Mouse (Mus musculus): ENCODE measurements at regions not wholly inside any gene's neighbourhood (a gene's known extent, or its start where the extent isn't known, plus 50 kb on each side); places are given as distances from the start of the nearest gene placed in this dataset.

DNA sequence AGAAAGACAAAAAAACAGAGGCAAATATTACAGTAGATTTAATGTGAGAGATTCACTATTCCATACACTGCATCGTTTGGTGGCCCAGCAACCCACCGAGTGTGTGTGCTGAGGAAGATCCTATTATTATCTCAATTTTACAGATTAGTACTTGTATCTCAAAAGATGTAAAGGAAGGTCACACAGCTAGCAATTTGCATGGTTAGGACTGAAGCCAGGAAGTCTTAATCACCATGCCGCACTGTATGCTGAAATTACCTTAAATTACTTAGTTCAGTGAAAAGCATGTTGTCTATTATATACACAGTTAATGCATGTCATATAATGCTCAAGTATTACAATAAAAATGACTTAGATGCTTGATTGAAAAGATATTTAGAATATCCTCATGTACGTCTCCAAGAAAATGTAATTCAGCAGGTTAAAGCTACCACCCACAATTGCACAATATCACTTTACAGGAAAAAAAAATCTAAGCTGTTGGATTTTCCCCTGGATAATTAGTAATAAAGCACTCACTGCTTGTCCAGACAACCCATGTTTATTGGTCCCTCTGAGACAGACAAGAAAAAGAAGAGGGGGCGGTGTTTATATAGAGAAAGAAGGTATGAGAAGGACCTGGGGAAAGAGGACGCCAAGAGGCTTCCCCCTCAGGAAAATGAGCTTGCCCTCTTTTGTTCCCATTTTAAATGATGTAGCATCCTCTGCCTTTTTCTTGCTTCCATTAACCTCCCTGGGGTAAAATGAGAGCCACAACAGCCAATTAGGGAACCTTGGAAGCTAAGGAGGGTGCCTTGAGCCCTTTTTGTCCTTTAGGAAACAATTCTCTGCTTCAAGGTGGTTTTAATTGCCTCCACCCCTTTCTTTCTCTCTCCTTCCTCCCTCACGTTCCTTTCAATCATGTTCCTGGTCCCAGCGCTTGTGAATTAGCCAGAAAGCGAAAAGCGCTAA is 204.6 kb upstream of the Xrcc4 start:
- DNase-seq (ENCODE audit: low spot score in 2 of 2), result no peak

DNA sequence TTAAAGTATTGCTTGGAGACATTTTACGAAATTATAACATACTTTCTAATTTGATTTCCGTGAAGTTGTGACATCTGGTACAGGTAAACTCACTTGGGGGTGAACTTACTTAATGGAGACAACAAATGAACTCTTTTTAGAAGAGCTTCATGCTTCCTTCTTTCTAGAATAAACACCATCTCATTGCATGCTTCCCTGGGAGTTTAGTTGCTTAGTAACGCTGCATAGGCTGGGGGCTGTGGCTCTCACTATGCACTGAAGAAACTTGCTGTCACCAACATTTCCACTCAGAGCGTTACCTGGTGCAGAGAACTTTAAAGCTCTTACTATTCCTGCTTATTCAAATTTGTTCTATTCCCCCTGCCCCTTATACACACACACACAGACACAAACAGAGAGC is 203.5 kb upstream of the Xrcc4 start:
- no peak for DNase-seq (ENCODE audit: low spot score in 2 of 2)

DNA sequence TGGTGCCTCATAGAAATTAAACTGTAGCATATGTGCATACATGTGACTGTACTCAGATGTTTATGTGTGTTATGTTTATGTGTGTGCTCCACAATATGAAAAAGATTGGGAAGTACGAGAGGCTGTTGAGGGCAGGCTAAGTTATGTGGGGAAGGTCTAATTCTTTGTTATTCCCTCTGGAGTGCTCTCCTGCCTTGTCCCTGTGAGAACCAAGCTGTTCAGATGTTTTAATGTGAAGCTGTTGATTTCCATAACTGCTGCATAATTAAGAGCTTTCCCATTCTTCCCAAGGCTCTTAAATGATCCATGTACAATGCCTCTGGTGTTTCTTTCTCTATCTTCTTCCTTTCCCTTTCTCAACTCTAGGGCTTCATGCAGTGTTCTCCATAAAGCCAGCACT is 202.7 kb upstream of the Xrcc4 start:
- no peak for DNase-seq (ENCODE audit: low spot score in 2 of 2)

DNA sequence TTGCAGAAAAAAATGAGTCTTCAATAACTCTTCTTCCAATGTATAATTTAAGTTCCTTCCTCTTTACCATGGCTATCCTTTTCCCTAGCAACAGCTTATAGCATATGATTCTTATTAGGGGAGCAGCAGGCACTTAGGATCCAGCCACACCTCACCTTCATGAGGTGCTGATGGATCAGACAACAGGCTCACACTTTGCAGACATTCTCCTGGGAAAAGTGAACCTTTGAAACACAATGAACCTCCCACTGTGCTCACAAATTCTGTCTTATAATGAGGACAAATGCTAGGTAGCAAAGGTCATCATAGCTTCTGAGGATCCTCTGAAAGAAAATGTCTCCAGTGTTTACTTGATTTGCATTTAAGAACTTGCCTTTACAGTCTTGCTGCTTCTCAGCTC is 191.6 kb upstream of the Xrcc4 start:
- DNase-seq (ENCODE audit: low spot score in 2 of 2), result no peak

DNA sequence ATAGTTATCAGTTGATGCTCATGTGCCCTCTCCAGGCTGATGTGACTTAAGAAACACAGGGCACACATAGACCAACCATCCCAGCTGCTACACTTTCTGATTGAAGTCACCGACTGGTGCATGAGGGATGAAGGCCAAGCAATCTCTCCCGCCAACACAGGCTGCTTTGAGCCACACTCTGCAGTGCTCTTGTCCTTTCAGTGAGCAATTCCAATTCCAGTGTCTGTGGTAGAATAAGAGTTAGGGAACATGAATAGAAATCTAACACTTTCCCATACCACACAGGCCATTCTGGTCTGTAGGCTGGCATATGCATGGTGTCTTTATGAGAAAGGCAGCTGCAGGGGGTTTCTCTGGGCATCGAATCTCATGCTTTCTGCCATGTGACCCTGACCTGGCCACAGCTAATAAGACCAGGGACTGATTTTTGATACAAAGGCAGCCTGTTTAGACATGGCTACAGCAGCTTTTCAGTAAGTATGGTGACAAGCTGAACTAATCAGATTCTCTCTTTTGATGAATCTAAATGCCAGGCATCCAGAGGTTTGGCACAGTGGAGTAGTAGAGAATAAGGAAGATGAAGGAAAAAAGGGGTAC is 190.5 kb upstream of the Xrcc4 start:
- DNase-seq (ENCODE audit: low spot score in 2 of 2), result no peak

DNA sequence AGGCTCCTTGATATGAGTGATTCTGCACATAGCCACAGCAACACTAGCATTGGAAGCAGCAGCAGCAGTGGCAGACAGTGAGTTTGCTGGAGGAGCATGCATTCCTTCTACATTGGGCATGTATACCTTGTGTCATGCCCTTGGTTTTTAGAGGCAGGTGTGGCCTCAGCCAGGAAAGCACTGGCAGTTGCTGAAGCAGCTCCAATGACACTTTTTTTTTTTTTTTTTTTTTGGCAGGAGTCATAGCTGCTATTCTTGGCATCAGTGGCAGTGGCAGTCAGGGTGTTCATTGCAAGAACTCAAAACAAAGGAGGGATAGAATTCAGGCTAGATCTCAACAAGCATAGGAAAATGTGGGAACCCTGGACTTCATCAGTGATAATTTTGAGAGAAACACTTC is 189.9 kb upstream of the Xrcc4 start:
- DNase-seq (ENCODE audit: low spot score in 2 of 2), result no peak

DNA sequence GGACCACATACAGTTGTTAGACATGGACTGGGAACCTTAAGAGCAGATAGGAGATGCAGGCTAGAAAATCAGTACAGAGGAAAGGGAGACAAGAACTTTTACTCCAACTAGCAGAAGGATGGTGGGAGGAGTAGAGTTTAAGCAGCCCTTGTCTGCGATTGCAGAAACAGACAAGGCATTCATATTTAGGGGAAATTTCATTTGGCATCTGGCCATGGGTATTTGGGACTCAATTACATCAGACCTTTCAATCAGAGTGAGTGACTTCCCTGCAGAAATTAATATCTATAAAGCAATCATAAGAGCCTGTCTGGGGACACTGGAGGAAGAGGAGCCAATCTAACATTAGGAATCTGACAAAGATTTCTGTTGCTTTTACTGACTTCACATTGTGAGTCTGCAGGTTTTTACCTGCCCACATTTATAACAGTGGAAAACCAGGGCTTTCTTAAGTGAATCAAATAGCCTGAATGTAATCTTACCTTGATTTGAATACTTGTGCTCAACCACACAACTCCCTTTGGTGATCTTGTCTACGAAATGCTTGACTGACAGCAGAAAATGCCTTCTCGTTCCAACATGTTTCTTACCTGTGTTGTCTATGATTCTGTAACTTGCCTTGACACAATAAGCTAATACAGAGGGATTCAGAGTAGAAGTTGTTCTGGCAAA is 169.8 kb upstream of the Xrcc4 start:
- no peak for DNase-seq (ENCODE audit: low spot score in 2 of 2)

DNA sequence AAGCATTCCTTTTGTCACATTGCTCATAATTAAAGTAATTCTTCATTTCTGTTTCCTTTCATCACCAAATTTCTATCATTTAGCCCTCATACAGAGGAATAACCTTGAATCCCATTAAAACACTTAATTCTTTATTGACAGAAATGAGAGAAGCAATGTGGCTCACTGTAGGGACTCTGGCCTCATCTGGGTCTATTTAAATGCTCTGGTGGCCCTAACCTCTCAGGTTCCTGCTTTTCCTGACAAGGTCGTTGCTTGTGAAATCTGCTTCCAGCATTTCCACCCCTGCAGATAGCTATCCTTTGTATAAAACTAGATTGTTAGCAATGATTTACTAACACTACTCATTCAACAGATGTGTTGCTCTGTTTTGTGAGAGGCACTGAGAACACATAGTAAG is 163.6 kb upstream of the Xrcc4 start:
- DNase-seq (ENCODE audit: low spot score in 2 of 2), result no peak

DNA sequence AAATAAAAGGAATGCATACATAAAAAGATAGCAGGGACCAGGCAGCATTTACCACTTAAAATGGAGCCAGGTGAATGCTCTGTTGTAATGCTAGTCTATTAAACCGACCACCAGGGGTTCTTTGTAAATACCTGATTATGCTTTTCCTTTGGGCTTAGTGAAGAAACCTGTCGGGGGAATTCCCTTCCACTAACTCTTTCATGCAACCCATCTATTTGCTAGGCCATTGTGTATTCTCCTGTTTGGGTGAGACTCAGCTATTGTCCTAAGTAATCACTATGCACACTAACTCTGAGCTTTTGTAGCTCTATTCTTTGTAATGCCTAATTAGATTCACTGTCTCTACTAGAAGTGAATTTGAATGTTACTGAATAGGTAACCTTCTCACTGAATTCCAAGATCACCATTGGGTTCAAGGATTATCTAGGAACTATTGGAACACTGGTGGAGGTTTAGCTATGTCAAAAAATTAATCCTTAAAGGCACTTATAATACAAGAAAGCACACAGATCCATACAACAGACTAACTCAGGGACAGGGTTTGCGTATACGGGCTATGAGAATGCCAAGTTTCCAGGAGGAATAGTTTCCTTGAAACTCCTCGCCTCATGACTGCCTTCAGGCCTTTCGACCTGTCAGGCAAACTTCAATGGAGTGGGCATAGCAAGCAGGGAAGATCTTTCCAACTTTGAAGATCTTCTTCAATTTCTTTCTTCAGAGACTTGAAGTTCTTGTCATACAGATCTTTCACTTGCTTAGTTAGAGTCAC is 156.8 kb upstream of the Xrcc4 start:
- no peak for DNase-seq (ENCODE audit: low spot score in 2 of 2)

DNA sequence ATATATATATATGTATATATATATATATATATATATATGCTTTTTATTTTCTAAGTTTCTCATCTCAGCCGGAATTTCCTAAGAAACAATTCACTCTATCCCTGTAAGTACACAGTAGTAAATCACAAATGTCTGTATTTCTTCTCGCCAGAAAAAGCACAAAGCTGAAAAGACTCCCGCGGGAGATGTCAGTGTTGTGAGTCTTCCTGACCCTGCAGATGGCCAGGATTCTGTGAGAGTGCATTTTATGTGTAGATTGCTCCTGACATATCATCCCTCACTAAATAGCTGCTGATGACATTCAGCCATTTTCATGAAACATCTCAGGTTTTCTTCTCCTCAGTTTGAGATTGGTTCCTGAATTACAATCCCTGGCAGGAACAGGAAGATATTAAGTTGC is 148.9 kb upstream of the Xrcc4 start:
- DNase-seq (ENCODE audit: low spot score in 2 of 2), result no peak

DNA sequence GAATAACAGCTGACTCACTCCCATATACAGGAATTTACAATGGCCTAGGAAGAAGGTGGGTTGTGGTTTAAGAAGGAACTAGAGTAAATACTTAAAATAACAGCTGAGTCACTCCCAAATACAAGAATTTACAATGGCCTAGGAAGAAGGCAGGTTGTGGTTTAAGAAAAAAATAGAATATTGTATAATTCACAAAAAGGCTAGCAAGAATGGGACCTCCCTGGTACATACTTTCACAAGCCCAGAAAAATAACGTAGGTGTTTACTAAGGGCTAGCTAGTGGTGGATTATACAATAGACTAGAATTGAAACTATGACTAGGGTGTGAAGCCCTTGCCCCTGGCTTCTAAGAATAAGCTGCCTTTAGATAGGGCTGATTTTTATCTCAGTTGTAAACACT is 144.6 kb upstream of the Xrcc4 start:
- no peak for DNase-seq (ENCODE audit: low spot score in 2 of 2)

DNA sequence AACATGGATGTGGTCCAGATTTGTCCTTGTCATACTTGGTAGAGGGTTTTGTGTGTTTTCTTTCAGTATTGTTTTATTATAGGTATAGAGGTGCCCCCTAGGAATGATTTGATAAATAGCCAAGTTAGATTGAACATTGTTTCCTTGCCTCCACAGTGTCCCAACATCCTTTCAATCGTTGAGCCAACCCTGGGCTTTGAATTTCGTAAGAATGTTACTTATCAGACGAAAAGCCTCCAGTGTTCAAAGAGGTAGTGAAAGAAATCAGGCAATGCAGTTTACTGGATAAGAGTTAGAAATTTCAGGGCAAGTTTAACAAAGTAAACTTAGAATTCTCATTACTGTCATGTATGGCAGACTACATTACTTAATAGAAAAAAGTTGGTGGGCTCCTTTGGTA is 144.2 kb upstream of the Xrcc4 start:
- DNase-seq (ENCODE audit: low spot score in 2 of 2), result no peak

DNA sequence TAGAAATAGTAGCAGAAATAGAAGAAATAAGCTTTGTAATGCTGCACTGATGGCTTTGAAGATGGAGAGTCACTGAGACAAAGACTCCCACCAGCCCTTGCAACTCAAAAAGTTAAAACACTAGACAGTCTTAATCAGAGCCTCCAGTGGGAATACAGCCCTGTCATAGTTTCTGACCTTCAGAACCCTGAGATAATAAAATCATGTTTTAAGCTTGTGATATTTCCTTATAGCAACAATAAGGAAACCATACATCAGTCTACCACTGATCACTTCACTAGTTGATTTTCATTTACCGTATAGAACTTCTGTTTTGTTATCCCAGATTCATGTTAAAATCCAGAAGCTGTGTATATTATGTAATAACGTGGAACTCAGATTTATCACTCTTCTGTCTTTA is 139.7 kb upstream of the Xrcc4 start:
- DNase-seq (ENCODE audit: low spot score in 2 of 2), result no peak

DNA sequence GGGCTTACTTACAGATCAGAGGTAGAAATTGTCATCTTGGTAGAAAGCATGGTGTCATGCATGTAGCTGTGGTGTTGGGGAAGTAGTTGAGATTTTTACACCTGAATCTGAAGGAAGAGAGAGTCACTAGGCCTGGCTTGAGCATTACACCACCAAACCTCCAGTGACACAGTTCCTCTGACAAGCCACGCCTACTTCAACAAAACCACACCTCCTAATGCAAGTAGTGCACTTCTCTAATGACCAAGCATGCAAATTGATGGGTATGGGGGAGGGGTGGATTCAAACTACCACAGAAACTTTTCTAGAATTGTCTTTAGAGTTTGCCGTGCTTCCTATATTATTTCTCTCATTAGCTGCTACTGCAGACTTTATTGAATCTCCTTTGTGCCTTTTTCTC is 136.8 kb upstream of the Xrcc4 start:
- DNase-seq (ENCODE audit: low spot score in 2 of 2), result no peak

DNA sequence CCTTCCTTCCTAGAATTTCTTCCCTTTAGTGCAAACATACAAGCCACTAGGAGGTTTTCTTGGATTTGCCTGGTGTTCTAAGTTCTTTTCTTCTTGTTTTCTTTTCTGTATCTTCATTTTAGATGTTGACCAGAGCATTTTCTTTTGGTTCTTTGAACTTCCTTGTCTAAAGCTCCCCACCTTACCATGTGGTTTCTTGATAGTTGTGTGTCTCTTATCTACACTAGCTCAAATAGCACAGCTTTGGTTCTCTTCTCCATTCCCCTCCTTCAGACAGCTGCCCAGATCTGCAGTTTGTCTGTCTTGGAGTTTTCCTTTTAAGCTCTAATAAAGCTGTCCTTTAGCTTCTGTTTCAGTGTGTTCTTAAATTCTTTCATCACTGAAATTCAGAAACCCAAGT is 123.0 kb upstream of the Xrcc4 start:
- no peak for DNase-seq (ENCODE audit: low spot score in 2 of 2)

DNA sequence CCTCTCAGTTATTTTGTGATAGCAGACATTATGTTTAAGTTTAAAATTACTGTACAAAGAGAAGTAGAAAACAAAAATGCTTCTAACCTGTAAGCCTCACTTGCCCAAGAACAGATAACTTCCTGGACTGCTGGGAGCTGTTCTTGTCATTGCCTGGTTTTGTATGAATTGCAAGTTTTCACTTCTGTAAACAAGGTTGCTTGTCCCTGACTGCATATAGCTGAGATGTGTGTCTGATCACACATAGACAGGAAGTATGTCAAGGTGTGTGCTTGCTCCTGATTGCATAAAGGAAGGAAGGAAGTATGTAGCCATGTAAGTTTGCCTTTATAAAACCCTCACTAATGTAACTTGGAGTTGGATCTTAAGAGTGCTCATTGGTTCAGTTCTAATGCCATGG is 118.5 kb upstream of the Xrcc4 start:
- DNase-seq (ENCODE audit: low spot score in 2 of 2), result no peak
